In the genomic region with DNA sequence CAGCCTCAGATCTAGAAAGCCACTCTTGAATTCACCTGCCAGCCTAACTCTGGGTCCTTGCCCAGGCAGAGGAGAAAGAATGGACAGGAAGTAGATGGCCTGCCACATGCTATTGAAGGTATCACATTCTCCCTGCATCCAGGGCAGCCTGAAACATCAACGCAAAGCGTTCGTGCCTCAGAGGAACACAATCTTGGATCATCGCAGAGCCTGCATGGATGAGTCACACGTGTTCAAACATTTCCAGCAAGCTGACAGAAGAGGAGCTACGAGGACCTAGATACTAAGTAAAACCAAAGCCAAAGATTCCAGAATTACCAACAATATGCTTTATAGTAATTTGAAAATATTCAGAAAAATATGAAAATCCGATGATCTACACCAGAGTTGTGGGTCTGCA, we compare ENCODE assay signal across 26 mouse cellular contexts. TPM values are rescaled to one million over a fixed set of nuclear protein-coding genes. Genes with fewer than 3 reads are reported as not detected.
A peak's percentile ranks its signal among the peaks of the same experiment; 100 is the strongest.
DNase-seq lines count a peak whose midpoint lies in the region; TF ChIP-seq lines count a peak whose summit lies in the region.
"Had no signal": no experiment of that assay in that cellular context is flagged by ENCODE, and none has a peak within 500 bp of the region (broad histone marks: within the 10 kb centered on the region; RNA-seq: fewer than 3 reads in every experiment).

No protein-coding gene starts in this region.

- peak; percentile 3 to 8 for DNase-seq in cerebellum, adult 2 months
- no peak for DNase-seq in cerebellum, adult 11 months
- DNase-seq in layer of hippocampus, adult 18-20 months (ENCODE audit: low spot score in 2 of 2) = peak; percentile 2 to 46
- DNase-seq in layer of hippocampus, postnatal 36 days = no peak
- DNase-seq in right cerebral cortex, adult 18-20 months = peak; percentile 29
- DNase-seq in right cerebral cortex, postnatal 4 days = no peak
- peak; percentile 4 to 9 for DNase-seq in right cerebral cortex, postnatal 36 days (ENCODE audit: low spot score in 2 of 2)
- DNase-seq in spleen, postnatal 14 days (ENCODE audit: low spot score in 2 of 2) = no peak
- DNase-seq: gastrocnemius, postnatal 36 days; heart, adult 2 months; kidney, adult 11 months; kidney, postnatal 36 days; lung, adult 18-20 months; lung, postnatal 10 days; thymus, adult 18-20 months; thymus, postnatal 36 days had no signal

- H3K4me1 ChIP-seq in cerebellum, adult 2 months (ENCODE audit: control insufficient read depth, insufficient read depth, low read length) = no peaks in the 10 kb centered on the region
- H3K4me1 ChIP-seq: embryonic facial prominence, embryonic 15.5 days; kidney, embryonic 15.5 days; limb, embryonic 13.5 days; liver, embryonic 12.5 days had no signal

- H3K27me3 ChIP-seq in cerebellum, adult 2 months (ENCODE audit: control insufficient read depth, insufficient read depth, low read length) = no peaks in the 10 kb centered on the region
- H3K27me3 ChIP-seq: embryonic facial prominence, embryonic 15.5 days; hindbrain, embryonic 13.5 days; kidney, embryonic 15.5 days; limb, embryonic 13.5 days; liver, embryonic 12.5 days; neural tube, embryonic 15.5 days had no signal

- no peak for TF ChIP-seq CTCF in cerebellum, adult 2 months (IDR thresholded peaks at IDR 0.05; ENCODE audit: borderline replicate concordance, insufficient read depth, low read depth, low read length)

- 38% methylated on average over 7 of the region's 7 CpGs for WGBS in cerebellum, adult 2 months

- TF ChIP-seq POLR2A in cerebellum, adult 2 months (IDR thresholded peaks at IDR 0.05; ENCODE audit: borderline replicate concordance, insufficient read depth, low read length) = no peak

- H3K27ac ChIP-seq in cerebellum, adult 2 months (ENCODE audit: insufficient read depth, low read length) = no peak overlapping the region
- H3K27ac ChIP-seq: embryonic facial prominence, embryonic 15.5 days; heart, adult 2 months; hindbrain, embryonic 13.5 days; kidney, embryonic 15.5 days; limb, embryonic 13.5 days; liver, embryonic 12.5 days; midbrain, embryonic 10.5 days; neural tube, embryonic 15.5 days had no signal

- H3K4me3 ChIP-seq in cerebellum, adult 2 months (replicated peaks; ENCODE audit: insufficient read depth, low read depth, low read length) = no peak overlapping the region
- H3K4me3 ChIP-seq: embryonic facial prominence, embryonic 15.5 days; heart, adult 2 months; hindbrain, embryonic 13.5 days; kidney, embryonic 15.5 days; limb, embryonic 13.5 days; liver, embryonic 12.5 days; midbrain, embryonic 10.5 days; neural tube, embryonic 15.5 days had no signal

RNA-seq across cellular contexts. Expression of gene Ush2a, which starts 4.3 kb away (rescaled TPM):
- 0.07 and 0.10 TPM in 2 replicates for polyA plus RNA-seq in cerebellum, adult 2 months (2012; rRNA removed)
- total RNA-seq in layer of hippocampus, adult 18-20 months (2021) = under 1 TPM; 0.10 to 0.32 TPM
- total RNA-seq in layer of hippocampus, postnatal 36 days (2021) = under 1 TPM; 0.08 to 0.10 TPM
- total RNA-seq: common myeloid progenitor, adult 5-6 weeks; gastrocnemius, adult 18-20 months; gastrocnemius, postnatal 36 days had no signal
- polyA plus RNA-seq: heart, adult 2 months; stomach, embryonic 16.5 days had no signal

Comparison
In these comparisons a context has a peak if more than half of its experiments do, and no peak if none do; other contexts are left out.
1. DNase-seq: peak in cerebellum, adult 2 months (2 of 2), layer of hippocampus, adult 18-20 months (2 of 2), right cerebral cortex, adult 18-20 months (single experiment) and right cerebral cortex, postnatal 36 days (2 of 2); none in cerebellum, adult 11 months (single experiment), layer of hippocampus, postnatal 36 days (0 of 2), right cerebral cortex, postnatal 4 days (single experiment) and spleen, postnatal 14 days (0 of 2).